Mouse (Mus musculus) testis, adult 2 months (tissue): ENCODE results near the gene Ak4.

Source experiments
- CTCF ChIP-seq: fragments of 200-500 bp; IDR thresholded peaks from 2 replicates; pipeline ENCODE4 v1.5.1; 2012; ENCODE audit warnings: low read depth, mild to moderate bottlenecking, inconsistent platforms, low read length, moderate library complexity; ENCODE audit not compliant: control insufficient read depth, insufficient read depth, insufficient replicate concordance
- POLR2A ChIP-seq: fragments of 200-500 bp; IDR thresholded peaks from 2 replicates; pipeline ENCODE4 v1.6.1; 2012; ENCODE audit warnings: low read depth, mild to moderate bottlenecking, inconsistent platforms, low read length, moderate library complexity; ENCODE audit not compliant: control insufficient read depth

- TF ChIP-seq CTCF (no peak), POLR2A (no peak)
These were observed 24.4 kb downstream of the Ak4 start for GRCm38 (mm10) chr4:101443419-101443991.
